Mouse (Mus musculus) kidney, postnatal 0 days (tissue): ENCODE results near the gene Gpc2. TPM values are rescaled to one million over a fixed set of nuclear protein-coding genes. Genes with fewer than 3 reads are reported as not detected.

Source experiments
- ATAC-seq: fragments of 200-750 bp; cut with Nextera tagmentation; replicated peaks from 2 replicates; pipeline ENCODE4 v1.8.0; 2017; ENCODE audit warnings: low read depth, moderate number of reproducible peaks, moderate TSS enrichment, moderate library complexity; ENCODE audit not compliant: low FRiP score
- DNase-seq: peaks from one replicate; pipeline ENCODE4 v3.0.0-alpha.2; 2016; ENCODE audit warnings: low spot score
- H3K27ac ChIP-seq: fragments of 300-500 bp; sonication (generic); 2 replicates; pipeline ENCODE4 v1.5.1; 2014; ENCODE audit warnings: mild to moderate bottlenecking
- H3K27me3 ChIP-seq: fragments of 300-500 bp; sonication (generic); 2 replicates; pipeline ENCODE4 v1.6.1; 2014; ENCODE audit warnings: low read length, mixed read lengths; ENCODE audit not compliant: insufficient read depth
- H3K36me3 ChIP-seq: fragments of 300-500 bp; sonication (generic); 2 replicates; pipeline ENCODE4 v1.6.1; 2014; ENCODE audit warnings: low read length, mixed read lengths; ENCODE audit not compliant: insufficient read depth
- H3K4me1 ChIP-seq: fragments of 300-500 bp; sonication (generic); replicated peaks from 2 replicates; pipeline ENCODE4 v1.6.1; 2014; ENCODE audit warnings: antibody characterized with exemption, low read length, mixed read lengths; ENCODE audit not compliant: insufficient read depth
- H3K4me2 ChIP-seq: fragments of 300-500 bp; sonication (generic); 2 replicates; pipeline ENCODE4 v1.6.1; 2014; ENCODE audit warnings: mild to moderate bottlenecking, low read length, moderate library complexity, mixed read lengths
- H3K4me3 ChIP-seq: fragments of 300-500 bp; sonication (generic); replicated peaks from 2 replicates; pipeline ENCODE4 v1.5.1; 2014; ENCODE audit warnings: low read depth, low read length
- H3K9ac ChIP-seq: fragments of 300-500 bp; sonication (generic); 2 replicates; pipeline ENCODE4 v1.6.1; 2014; ENCODE audit warnings: low read depth, low read length
- H3K9me3 ChIP-seq: fragments of 300-500 bp; sonication (generic); replicated peaks from 2 replicates; pipeline ENCODE4 v1.6.1; 2016; ENCODE audit warnings: low read length, inconsistent platforms, mixed read lengths
- CTCF ChIP-seq: IDR thresholded peaks from 2 replicates; pipeline ENCODE4 v1.5.1; 2016; ENCODE audit warnings: antibody characterized with exemption, low read depth, mild to moderate bottlenecking, moderate library complexity
- WGBS: fragments of 180-500 bp; shearing (Covaris S2); extraction: QIAGEN DNeasy Blood & Tissue Kit; methylation state at CpG from one replicate; pipeline ENCODE4 v1.1.7; 2014; 5-methylcytosine and 5-hydroxymethylcytosine counted together
- polyA plus RNA-seq: library from polyadenylated mRNA; unstranded; fragments of >200 nt; fragmentation: Nextera tagmentation; extraction: Ambion mirVana; gene quantifications from 2 replicates; pipeline ENCODE4 v1.2.1, GENCODE M21; 2015

Gene Gpc2
- polyA plus RNA-seq, 1 experiment from 2014 or later: 8.1 TPM

GRCm38 (mm10) chr5:138274186-138274585 lies 5.6 kb downstream of the Gpc2 start:
- TF ChIP-seq CTCF: no peak
- peaks cover 10% of the 10 kb centered on the region; the same call in 1 of the 2 replicates for H3K4me1 ChIP-seq

GRCm38 (mm10) chr5:138272409-138272923 lies 7.3 kb downstream of the Gpc2 start, which contains the start of gene Gal3st4:
Gene Gal3st4, minus strand, starts transcription at chr5:138272840.
- H3K27me3 ChIP-seq: no peaks in the 10 kb centered on the region
- no peaks in the 10 kb centered on the region for H3K9me3 ChIP-seq
- H3K27ac ChIP-seq: no peak within 1 kb of the TSS; the same call in none of the 2 replicates
- peak within 1 kb of the TSS; percentile 48 for H3K4me2 ChIP-seq
- ATAC-seq: no peak
- 0 out of 2 replicates have a peak, but pooled peaks cover 5% of the 10 kb centered on the region for H3K4me1 ChIP-seq
- WGBS: 2% methylated on average over 12 of the region's 12 CpGs
- peak within 1 kb of the TSS; percentile 31; the same call in 1 of the 2 replicates for H3K9ac ChIP-seq
- TF ChIP-seq CTCF: peak; percentile 31; the same call in 1 of the 2 replicates
- 0 out of 2 replicates have a peak, but pooled peaks cover 1% of the 10 kb centered on the region for H3K36me3 ChIP-seq
- peak within 1 kb of the TSS; percentile 7; the same call in 1 of the 2 replicates for H3K4me3 ChIP-seq
- DNase-seq: peak; percentile 63

More at GRCm38 (mm10) chr5:138274186-138274585, 5.6 kb downstream of the Gpc2 start:
- Histone ChIP-seq H3K9ac (no peak overlapping the region), H3K27me3 (no peaks in the 10 kb centered on the region), H3K27ac (no peak overlapping the region), H3K4me3 (no peak overlapping the region), H3K4me2 (no peak overlapping the region), H3K9me3 (no peaks in the 10 kb centered on the region), H3K36me3 (0 out of 2 replicates have a peak, but pooled peaks cover 6% of the 10 kb centered on the region)
- no peak for DNase-seq
- WGBS: 78% methylated on average over 8 of the region's 8 CpGs
- no peak for ATAC-seq

- no peak overlapping the region for H3K27ac ChIP-seq
- DNase-seq (no peak), ATAC-seq (no peak)
- no peak overlapping the region for H3K9ac ChIP-seq
- WGBS: 52% methylated on average over 3 of the region's 3 CpGs
- peaks cover under 1% of the 10 kb centered on the region; the same call in 1 of the 2 replicates for H3K36me3 ChIP-seq
- TF ChIP-seq CTCF: no peak
- H3K4me1 ChIP-seq: 0 out of 2 replicates have a peak, but pooled peaks cover 5% of the 10 kb centered on the region
- H3K27me3 ChIP-seq: no peaks in the 10 kb centered on the region
- no peak overlapping the region for H3K4me2 ChIP-seq
- H3K4me3 ChIP-seq: no peak overlapping the region
- no peaks in the 10 kb centered on the region for H3K9me3 ChIP-seq
These were observed 8.6 kb downstream of the Gpc2 start for GRCm38 (mm10) chr5:138271232-138271631.

GRCm38 (mm10) chr5:138268980-138269379 lies 10.8 kb downstream of the Gpc2 start:
- no peak overlapping the region for H3K4me3 ChIP-seq
- ATAC-seq (no peak), DNase-seq (no peak)
- no peak overlapping the region for H3K27ac ChIP-seq
- no peaks in the 10 kb centered on the region for H3K4me1 ChIP-seq
- H3K27me3 ChIP-seq: no peaks in the 10 kb centered on the region
- H3K9me3 ChIP-seq: no peaks in the 10 kb centered on the region
- no peak overlapping the region for H3K4me2 ChIP-seq
- peaks cover 6% of the 10 kb centered on the region; the same call in 1 of the 2 replicates for H3K36me3 ChIP-seq
- WGBS: 76% methylated on average over 4 of the region's 4 CpGs
- no peak overlapping the region for H3K9ac ChIP-seq
- no peak for TF ChIP-seq CTCF

- no peak overlapping the region for H3K4me3 ChIP-seq
- 92% methylated on average over 3 of the region's 3 CpGs for WGBS
- no peak overlapping the region for H3K4me2 ChIP-seq
- TF ChIP-seq CTCF: no peak
- no peak for DNase-seq
- ATAC-seq: no peak
- H3K9ac ChIP-seq: no peak overlapping the region
- no peaks in the 10 kb centered on the region for H3K9me3 ChIP-seq
- peaks cover 6% of the 10 kb centered on the region; the same call in 1 of the 2 replicates for H3K36me3 ChIP-seq
- H3K27me3 ChIP-seq: no peaks in the 10 kb centered on the region
- H3K27ac ChIP-seq: no peak overlapping the region
- peaks cover 12% of the 10 kb centered on the region for H3K4me1 ChIP-seq
These were observed 12.7 kb downstream of the Gpc2 start for GRCm38 (mm10) chr5:138267114-138267513.

GRCm38 (mm10) chr5:138265712-138266111 lies 14.1 kb downstream of the Gpc2 start:
- Histone ChIP-seq H3K4me3 (no peak overlapping the region), H3K27me3 (no peaks in the 10 kb centered on the region), H3K4me1 (peaks cover 12% of the 10 kb centered on the region), H3K9ac (no peak overlapping the region), H3K9me3 (no peaks in the 10 kb centered on the region), H3K27ac (no peak overlapping the region), H3K4me2 (no peak overlapping the region), H3K36me3 (peaks cover 9% of the 10 kb centered on the region; the same call in 1 of the 2 replicates)
- DNase-seq: no peak
- 94% methylated on average over 4 of the region's 4 CpGs for WGBS
- no peak for ATAC-seq
- no peak for TF ChIP-seq CTCF
